Comparison of ENCODE assay signal across 8 mouse cellular contexts in genomic region chr9:60457359-60458210, GRCm38 (mm10).
DNase-seq lines count a peak whose midpoint lies in the region; ATAC-seq and TF ChIP-seq lines count a peak whose summit lies in the region.

No protein-coding gene starts in this region.

- TF ChIP-seq CTCF in lung, embryonic 14.5 days (IDR thresholded peaks at IDR 0.05; ENCODE audit: low read depth), result no peak
- TF ChIP-seq CTCF in lung, adult 2 months (IDR thresholded peaks at IDR 0.05; ENCODE audit: insufficient read depth, low read length), result no peak

- peak; percentile 86 for DNase-seq in lung, embryonic 14.5 days
- no peak for DNase-seq in lung, adult 2 months
- DNase-seq in frontal cortex, adult 2 months (ENCODE audit: extremely low spot score in 1 of 2, low spot score in 1 of 2), result peak; percentile 20 to 36
- DNase-seq in hindbrain, embryonic 11.5 days (ENCODE audit: low spot score), result peak; percentile 16
- no peak for DNase-seq in urinary bladder, adult 18-20 months (ENCODE audit: low spot score in 2 of 2)
- DNase-seq in T-cell, adult 2 months (ENCODE audit: low spot score), result no peak

- no peak overlapping the region for H3K9ac ChIP-seq in lung, embryonic 14.5 days
- H3K9ac ChIP-seq in hindbrain, embryonic 11.5 days (ENCODE audit: low read depth, low read length), result no peak overlapping the region
- 0 out of 2 replicates have a peak overlapping the region, but pooled peaks have one; percentile 4 for H3K9ac ChIP-seq in midbrain, embryonic 12.5 days (replicated peaks)

- H3K36me3 ChIP-seq in lung, embryonic 14.5 days (ENCODE audit: insufficient read depth), result no peaks in the 10 kb centered on the region
- H3K36me3 ChIP-seq in hindbrain, embryonic 11.5 days (ENCODE audit: control insufficient read depth, insufficient read depth, low read length), result no peaks in the 10 kb centered on the region
- no peaks in the 10 kb centered on the region for H3K36me3 ChIP-seq in midbrain, embryonic 12.5 days

- H3K4me3 ChIP-seq in lung, embryonic 14.5 days (ENCODE audit: low read depth, low read length), result no peak overlapping the region
- no peak overlapping the region for H3K4me3 ChIP-seq in lung, adult 2 months (replicated peaks; ENCODE audit: extremely low read depth, low read depth, low read length)
- H3K4me3 ChIP-seq in hindbrain, embryonic 11.5 days (ENCODE audit: low read depth, low read length), result no peak overlapping the region
- H3K4me3 ChIP-seq in midbrain, embryonic 12.5 days, result peak overlapping the region; percentile 18; the same call in 1 of the 2 replicates

- no peak for TF ChIP-seq POLR2A in lung, adult 2 months (IDR thresholded peaks at IDR 0.05; ENCODE audit: borderline replicate concordance, extremely low read depth, low read depth, low read length)

- H3K4me1 ChIP-seq in lung, embryonic 14.5 days (ENCODE audit: insufficient read depth), result no peaks in the 10 kb centered on the region; the same call in 1 of the 2 replicates
- H3K4me1 ChIP-seq in lung, adult 2 months (ENCODE audit: control insufficient read depth, insufficient read depth, low read length), result no peaks in the 10 kb centered on the region
- H3K4me1 ChIP-seq in hindbrain, embryonic 11.5 days (replicated peaks; ENCODE audit: control insufficient read depth, insufficient read depth, low read length), result peaks cover 11% of the 10 kb centered on the region; the same call in 1 of the 2 replicates
- H3K4me1 ChIP-seq in midbrain, embryonic 12.5 days, result peaks cover 59% of the 10 kb centered on the region

- H3K27ac ChIP-seq in lung, embryonic 14.5 days (ENCODE audit: low read depth), result peak overlapping the region; percentile 64
- no peak overlapping the region for H3K27ac ChIP-seq in hindbrain, embryonic 11.5 days (ENCODE audit: low read depth, low read length)
- H3K27ac ChIP-seq in midbrain, embryonic 12.5 days (replicated peaks), result peak overlapping the region; percentile 77

- WGBS in lung, embryonic 14.5 days, result 43% methylated on average over 18 of the region's 18 CpGs
- 60% methylated on average over 18 of the region's 18 CpGs for WGBS in lung, adult 2 months
- WGBS in hindbrain, embryonic 11.5 days, result 60% methylated on average over 18 of the region's 18 CpGs
- WGBS in midbrain, embryonic 12.5 days, result 18% methylated on average over 18 of the region's 18 CpGs

- ATAC-seq in lung, embryonic 14.5 days (ENCODE audit: insufficient read depth), result peak; percentile 86
- ATAC-seq in hindbrain, embryonic 11.5 days (ENCODE audit: low FRiP score), result no peak
- ATAC-seq in midbrain, embryonic 12.5 days (ENCODE audit: low FRiP score, low read depth), result peak; percentile 84
- no peak for ATAC-seq in megakaryocyte, adult 5-6 weeks (ENCODE audit: poor library complexity, severe bottlenecking)

- no peaks in the 10 kb centered on the region for H3K9me3 ChIP-seq in lung, embryonic 14.5 days (ENCODE audit: low read depth, low read length)
- no peaks in the 10 kb centered on the region for H3K9me3 ChIP-seq in hindbrain, embryonic 11.5 days (ENCODE audit: control insufficient read depth, low read length)
- H3K9me3 ChIP-seq in midbrain, embryonic 12.5 days, result no peaks in the 10 kb centered on the region

- no peaks in the 10 kb centered on the region for H3K27me3 ChIP-seq in lung, embryonic 14.5 days (ENCODE audit: insufficient read depth, low read length)
- H3K27me3 ChIP-seq in hindbrain, embryonic 11.5 days (ENCODE audit: control insufficient read depth, insufficient read depth, low read length), result no peaks in the 10 kb centered on the region
- H3K27me3 ChIP-seq in midbrain, embryonic 12.5 days, result peaks cover 6% of the 10 kb centered on the region

- peak overlapping the region; percentile 42 for H3K4me2 ChIP-seq in lung, embryonic 14.5 days
- H3K4me2 ChIP-seq in hindbrain, embryonic 11.5 days (replicated peaks; ENCODE audit: low read depth, low read length), result no peak overlapping the region
- peak overlapping the region; percentile 44 for H3K4me2 ChIP-seq in midbrain, embryonic 12.5 days (replicated peaks)

Comparison
In these comparisons a context has a peak if more than half of its experiments do, and no peak if none do; other contexts are left out.
1. DNase-seq: peak in lung, embryonic 14.5 days (single experiment), frontal cortex, adult 2 months (2 of 2) and hindbrain, embryonic 11.5 days (single experiment); none in lung, adult 2 months (single experiment), urinary bladder, adult 18-20 months (0 of 2) and T-cell, adult 2 months (single experiment).
2. ATAC-seq: peak in lung, embryonic 14.5 days (single experiment) and midbrain, embryonic 12.5 days (single experiment); none in hindbrain, embryonic 11.5 days (single experiment) and megakaryocyte, adult 5-6 weeks (single experiment).